Mouse (Mus musculus) left cerebral cortex, adult 11 months (tissue): ENCODE results near the gene Tlcd1.
"Not testable (repeated sequence)": the region's sequence is repeated elsewhere in the genome, so short reads cannot be mapped to it uniquely, and the experiment has no call there.

Experiments
- DNase-seq: peaks from one replicate; pipeline ENCODE4 v3.0.0; 2022; ENCODE audit warnings: low spot score

Tlcd1 gene

DNA sequence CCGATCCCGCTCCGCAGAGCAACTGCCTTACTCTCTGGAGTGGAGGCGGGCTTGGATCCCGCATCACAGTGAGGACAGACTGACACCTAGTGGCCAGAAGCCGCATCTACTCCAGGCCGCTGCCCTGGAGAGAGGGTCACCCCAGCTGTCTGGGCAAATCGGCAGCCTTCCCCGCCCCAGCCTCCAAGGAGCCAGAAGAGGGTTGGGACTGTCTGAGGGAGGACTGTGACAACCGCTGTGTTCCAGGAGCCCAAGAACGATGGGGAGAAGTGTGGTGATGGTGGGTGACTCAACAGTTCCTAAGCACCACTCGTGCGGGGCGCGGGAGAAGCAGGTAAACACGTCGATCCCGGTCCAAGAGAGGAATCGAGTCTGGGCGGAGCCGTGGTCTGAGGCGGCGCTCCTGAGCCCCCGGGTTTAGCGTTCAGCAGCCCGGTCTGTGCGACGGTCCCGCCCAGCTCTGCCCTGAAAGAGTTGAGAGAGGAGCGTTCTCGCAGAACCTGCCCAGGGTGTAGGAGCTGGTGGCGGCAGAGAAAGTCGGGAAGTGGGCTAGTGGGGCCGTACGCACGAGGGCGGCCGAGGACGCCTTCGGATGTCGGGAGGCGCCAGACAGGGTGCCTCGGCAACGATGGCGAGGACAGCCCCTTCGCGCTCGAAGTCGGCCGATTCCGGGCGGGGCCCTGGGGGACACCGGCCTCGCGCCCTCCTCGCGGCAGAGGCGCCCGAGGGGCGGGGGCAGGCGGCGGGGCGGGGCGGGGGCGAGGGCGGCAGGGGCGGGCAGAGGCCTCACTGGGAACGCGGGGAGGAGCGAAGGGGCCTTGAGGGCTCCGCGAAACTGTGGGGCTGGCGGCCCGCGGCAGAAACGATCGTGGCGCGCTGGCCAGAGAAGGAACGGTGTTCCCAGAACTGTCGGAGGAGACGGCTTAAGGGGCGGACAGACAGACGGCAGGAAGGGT lies 1.7 kb downstream of the Tlcd1 start:
- peak; percentile 90 for DNase-seq

DNA sequence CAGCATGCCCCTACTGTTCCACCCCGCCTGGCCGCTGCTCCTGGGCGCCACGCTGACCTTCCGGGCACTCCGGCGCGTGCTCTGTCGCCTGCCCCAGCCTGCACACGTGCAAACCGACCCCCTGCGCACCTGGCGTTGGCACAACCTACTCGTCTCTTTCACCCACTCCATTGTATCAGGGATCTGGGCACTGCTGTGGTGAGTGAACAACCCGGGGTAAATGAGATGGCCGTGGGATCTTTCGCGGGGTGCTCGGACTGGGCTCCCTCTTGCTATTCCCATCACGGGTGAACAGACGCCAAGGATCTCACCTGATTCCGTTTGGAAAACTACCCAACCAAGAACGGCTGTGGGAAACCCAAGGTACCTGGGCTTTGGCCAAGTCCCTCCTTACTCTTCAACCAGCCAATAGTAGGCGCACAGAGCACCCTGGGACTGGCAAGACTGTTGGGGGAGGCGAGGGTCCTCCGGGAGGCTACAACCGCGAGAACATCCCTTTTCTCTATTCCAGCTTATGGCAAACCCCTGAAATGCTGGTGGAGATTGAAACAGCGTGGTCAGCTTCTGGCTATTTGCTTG lies 2.4 kb downstream of the Tlcd1 start:
- no peak for DNase-seq

DNA sequence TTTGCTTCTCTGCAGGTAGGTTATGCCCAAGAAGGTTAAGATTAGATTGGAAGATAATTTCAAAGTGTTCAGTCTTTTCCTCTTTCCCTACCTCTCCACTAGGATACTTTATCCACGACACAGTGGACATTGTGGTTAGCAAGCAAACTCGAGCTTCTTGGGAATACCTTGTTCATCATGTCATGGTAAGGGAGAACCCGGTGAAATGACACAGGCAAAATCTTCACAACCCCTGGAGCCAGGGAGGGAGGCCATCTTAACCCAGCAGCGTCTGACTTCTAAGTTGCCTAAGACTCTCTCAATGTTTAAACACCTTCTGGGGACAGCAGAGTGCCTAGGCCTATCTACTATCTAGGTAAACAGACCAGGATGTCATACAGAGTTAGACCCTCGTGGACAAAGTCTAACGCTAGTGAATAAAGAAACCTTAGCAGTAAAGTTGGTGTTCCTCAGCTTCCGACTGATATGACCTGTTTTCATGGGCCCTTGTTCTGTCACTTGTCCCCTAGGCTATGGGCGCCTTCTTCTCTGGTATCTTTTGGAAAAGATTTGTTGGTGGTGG lies 3.0 kb downstream of the Tlcd1 start:
- no peak for DNase-seq

DNA sequence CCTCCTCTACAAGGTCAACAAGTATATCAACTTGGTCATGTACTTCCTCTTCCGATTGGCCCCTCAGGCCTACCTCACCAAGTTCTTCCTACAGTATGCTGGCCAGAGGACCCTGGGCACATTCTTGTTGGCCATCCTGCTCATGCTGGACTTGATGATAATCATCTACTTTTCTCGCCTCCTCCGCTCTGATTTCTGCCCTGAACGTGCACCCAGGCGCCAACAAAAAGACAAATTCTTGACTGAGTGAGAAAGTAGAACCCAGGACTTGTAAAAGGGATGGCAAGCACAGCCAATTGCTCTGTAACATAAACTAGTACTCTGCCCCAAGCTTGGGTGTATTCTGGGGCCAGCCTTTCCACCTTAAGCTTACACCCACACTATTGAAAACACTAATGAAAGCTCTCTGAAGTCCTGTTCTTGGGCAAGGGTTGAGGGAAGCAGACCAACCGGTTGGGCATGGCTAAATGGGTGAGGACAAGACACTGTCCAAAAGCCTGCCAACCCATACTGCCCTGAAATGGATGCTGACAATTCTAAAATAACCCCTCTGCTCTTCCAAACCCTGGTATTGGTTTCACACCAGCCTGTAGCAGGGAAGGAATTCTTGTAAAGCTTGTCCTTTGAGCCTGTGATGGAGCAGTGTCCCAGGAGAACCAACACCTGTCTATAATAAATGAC lies 3.7 kb downstream of the Tlcd1 start:
- no peak for DNase-seq

DNA sequence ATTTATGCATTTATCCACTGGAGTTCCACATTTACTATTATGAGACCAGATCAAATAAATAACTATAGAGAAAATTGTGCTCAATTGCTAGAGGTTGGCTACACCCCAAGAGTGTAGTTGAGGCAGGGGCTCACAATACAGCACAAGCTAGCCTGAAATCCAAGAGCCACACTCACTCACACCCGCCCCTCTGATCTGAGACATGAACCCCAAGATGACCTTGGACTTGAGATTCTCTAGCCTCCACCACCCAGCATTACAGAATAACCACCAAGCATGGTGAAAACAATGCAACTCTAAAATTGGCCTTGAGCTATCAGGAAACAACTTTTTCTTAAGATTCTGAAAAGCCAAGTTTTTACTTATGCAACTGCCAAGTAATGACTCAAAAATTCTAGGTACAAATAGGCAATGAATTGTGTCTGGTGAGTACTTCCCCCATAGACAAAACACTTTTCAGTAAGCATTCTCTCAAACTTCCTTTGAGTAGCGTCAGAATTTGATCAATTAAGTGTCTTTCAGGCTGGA lies 5.4 kb downstream of the Tlcd1 start:
- no peak for DNase-seq

DNA sequence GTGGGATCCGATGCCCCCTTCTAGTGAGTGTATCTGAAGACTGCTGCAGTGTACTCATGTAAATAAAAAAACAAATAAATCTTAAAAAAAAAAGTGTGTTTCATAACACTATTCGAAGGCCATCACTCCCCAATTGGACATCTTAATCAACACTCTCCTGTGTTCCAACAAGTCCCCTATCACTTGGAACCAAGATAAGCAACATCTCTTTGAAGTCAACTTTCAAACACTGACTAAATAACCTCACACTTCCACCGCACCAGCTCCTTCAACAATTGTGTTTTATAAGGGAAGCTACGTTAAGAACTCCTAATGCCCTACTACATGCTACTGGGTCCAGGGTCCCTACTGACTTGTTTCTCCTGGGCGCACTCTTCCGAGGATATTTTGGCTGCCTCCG lies 5.9 kb downstream of the Tlcd1 start:
- no peak for DNase-seq

DNA sequence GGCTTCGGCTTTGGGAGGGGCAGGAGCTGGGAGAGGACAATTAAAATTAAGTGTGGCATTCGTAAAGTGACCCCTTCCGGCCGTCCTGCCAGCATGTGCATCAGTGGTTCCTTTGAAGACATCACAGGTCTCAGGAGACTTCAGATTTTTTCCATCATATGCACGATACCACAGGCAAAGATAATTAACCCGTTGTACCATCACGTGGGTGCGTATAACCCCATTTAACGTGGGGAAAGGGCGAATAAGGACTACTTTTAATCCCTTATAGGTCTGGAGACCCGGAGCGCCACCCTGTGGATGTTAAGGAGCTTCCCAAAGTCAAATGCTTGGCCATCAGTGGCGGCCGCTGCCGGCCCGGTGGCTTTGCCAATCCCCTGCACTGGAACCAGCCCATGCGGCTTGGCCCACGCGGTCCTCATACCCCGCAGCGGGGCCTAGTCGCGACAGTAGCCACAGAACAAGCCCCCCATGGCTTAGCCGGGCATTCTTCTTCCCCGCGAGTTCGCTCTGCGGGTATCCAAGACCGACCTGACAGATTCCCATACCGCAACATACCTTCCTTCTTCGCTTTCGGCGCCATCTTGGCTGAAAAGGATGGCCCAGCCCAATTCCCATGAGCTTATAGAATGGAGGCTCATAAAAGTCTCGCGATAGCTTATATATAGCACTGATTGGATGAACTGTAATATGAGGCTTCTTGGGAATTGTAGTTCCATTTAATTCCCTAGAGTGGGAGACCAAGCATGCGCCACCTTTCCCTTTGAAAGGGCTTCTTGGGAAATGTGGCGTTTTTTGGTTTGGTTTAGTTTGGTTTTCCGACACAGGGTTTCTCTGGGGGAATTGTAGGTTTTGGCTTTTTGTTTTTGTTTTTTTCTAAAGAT lies 6.7 kb downstream of the Tlcd1 start, which contains the start of gene Rpl23a:
Gene Rpl23a, minus strand, starts transcription at position 624 of the 884 bp plus-strand sequence.
- DNase-seq: peak; percentile 89

DNA sequence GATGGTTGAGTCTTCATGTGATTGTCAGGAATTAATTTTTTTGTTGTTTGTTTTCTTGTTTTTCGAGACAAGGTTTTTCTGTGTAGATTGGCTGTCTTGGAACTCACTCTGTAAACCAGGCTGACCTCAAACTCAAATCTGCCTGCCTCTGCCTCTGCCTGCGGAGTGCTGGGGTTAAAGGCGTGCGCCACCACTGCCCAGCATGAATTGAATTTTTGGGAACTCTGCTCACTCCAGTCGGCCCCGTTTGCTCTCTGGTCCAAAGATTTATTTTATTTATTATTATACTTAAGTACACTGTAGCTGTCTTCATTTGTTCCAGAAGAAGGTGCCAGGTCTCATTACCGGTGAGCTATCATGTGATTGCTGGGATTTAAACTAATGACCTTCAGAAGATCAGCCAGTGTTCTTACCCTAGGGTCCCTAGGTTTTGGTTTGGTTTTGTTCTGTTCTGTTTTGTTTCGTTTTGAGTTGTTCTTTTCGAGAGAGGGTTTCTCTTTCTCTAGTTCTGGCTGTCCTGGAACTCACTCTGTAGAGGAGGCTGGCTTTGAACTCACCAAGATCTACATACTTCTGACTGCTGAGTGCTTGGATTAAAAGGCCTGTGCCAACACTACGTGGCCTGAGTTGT lies 7.5 kb downstream of the Tlcd1 start:
- DNase-seq: no peak

DNA sequence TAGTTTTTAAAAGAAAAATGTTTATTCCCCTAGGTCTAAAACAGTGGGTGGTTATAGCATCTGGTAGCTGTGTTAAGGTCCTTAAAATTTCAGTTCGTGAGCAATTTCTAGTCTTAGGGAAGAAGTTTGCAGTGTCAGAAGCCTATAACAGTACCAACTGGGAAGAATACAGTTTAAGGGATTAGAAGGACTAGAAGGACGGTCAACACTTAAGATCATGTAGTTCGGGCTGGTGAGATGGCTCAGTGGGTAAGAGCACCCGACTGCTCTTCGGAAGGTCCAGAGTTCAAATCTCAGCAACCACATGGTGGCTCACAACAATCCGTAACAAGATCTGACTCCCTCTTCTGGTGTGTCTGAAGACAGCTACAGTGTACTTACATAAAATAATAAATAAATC lies 8.2 kb downstream of the Tlcd1 start:
- DNase-seq: not testable (repeated sequence)

DNA sequence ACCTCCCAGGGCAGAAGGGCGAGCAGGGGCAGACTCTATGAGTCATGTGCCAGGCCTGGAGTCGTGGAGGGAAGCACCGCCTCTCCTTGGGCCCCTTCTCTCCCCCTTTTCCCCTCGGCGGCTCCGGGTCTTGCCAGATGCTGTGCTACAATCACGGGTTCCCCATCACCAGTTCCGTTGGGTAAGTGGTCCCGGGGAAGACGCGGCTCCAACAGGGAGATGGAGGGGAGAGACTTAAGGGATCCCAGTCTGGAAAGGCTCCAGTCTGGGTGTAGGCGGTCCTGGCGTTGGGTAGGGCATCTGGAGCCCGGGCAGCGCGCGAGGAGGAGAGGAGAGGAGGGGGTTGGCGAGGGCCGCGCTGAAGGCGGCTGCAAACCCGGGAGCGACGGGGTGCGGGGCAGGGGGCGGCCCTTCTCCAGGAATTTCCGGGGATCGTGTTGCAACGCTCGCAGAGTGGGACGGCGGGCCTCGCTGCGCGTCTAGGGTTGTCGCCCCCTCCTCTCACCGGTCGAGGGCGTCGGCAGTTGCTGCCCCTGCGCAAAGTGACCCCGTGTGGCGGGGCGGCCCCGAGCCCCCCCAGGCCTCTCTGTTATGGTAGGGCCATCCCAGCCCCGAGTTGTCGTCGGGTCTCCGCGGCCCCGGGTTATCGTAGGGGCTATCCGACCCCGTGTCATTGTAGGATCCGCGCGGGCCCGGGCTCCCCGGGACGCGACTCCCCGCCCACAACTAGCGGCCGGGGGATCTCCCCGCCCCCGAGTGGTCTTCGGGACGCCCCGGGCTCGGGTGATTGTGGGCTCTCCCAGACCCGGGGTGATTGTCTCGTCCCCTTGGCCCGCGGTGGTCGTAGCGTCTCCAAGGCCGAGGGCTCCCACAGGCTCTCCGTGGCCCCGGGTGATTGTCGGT lies 12.1 kb downstream of the Tlcd1 start, which contains the start of gene Rab34:
Gene Rab34, plus strand, starts transcription at position 100 of the 903 bp plus-strand sequence.
- DNase-seq: no peak

DNA sequence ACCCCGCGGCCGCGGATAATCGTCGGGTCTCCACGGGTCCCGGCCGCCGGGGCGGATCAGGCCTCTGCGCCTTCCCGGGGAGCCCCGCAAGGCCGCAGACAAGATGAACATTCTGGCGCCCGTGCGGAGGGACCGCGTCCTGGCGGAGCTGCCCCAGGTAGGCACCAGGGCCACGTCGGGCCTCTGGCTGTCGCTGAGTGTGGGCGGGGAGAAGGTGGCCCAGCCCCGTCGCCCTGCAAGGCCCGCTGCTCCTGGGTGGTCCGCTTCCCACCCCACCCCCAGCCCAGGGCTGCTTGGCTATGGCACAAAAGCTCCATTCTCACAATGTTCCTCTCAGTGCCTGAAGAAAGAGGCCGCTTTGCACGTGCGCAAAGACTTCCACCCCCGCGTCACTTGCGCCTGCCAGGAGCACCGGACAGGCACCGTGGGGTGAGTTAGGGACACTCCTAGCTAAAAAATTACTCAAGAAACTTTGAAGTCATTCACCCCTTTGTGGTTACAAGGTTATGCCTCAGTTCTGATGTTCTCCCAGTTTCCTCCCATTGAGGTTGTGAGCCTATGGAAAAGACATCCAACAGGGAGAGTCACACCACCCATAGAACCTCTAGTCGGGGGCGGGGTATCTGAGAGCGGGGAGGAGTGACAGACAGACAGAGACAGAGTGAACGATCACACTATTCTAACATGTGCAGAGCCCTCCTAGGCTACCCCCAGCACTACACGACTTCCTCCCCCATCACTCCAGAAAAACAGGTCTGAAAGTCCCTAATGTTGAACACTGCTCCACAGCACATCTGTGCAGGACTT lies 12.9 kb downstream of the Tlcd1 start:
- DNase-seq: no peak

DNA sequence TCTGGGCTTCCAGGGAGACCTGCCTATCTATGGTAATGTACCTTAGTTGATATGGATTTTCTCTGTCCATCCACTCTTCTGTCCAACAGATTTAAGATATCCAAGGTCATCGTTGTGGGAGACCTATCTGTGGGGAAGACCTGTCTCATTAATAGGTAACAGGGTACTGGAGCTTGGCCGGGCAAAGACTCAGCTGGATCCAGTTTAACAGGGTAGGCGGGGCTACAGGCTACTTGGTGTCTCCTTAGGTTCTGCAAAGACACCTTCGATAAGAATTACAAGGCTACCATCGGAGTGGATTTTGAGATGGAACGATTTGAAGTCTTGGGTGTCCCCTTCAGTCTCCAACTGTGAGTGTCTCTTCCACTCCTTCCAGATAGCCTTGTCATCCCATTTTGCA lies 13.5 kb downstream of the Tlcd1 start:
- no peak for DNase-seq

DNA sequence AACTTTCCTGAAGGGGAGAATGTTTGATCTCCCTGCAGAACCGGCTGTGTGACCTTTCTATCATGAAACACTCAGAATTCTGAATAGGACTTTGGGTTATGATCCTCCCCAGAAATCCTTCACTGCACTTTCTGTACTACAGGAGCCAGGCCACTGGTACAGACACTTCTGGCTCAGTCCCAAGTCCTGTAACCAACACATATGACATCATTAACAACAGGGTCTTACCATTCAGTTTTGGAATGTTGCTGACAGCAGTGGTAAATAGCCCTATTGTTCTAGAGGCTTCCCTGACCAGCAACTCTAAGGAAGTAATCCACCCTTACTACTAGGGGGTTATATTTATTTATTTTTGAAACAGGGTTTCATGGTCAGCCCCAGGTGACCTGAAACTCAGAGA lies 16.6 kb downstream of the Tlcd1 start, which contains the start of gene Proca1:
Gene Proca1, plus strand, starts transcription at position 280 of the 400 bp plus-strand sequence.
- DNase-seq: no peak

DNA sequence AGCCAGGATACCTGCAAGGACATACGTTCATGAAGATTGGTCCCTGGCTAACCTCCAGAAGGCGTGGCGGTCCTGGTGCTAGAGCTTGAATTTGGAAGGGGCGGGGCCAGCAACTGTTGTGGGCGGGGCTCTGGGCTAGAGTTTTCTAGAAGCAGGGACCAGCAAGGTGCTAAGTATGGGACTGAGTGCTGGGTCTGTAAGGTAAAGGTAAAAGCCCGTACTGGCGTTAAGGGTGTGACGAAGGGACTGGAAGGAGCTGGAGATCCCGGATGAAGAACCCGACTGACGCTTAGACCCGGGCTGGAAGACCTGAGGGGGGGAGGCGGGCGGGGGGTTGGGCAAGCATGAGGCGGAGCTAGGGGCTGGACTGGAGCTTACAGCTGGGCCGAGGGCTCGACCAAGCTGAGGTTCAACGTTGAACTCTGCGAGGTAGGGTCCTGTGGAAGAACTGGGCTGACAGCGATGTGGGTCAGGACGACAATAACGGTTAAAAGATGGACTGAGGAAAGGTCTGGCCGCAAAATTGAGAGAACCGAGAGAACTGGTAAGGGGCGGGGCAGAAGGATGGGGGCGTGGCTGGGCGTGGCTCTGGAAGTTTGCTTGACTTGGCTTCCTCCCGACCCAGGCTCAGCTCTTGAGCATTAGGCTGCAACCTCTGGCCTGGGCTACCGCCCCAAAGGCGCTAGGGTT lies 18.0 kb downstream of the Tlcd1 start:
- no peak for DNase-seq

DNA sequence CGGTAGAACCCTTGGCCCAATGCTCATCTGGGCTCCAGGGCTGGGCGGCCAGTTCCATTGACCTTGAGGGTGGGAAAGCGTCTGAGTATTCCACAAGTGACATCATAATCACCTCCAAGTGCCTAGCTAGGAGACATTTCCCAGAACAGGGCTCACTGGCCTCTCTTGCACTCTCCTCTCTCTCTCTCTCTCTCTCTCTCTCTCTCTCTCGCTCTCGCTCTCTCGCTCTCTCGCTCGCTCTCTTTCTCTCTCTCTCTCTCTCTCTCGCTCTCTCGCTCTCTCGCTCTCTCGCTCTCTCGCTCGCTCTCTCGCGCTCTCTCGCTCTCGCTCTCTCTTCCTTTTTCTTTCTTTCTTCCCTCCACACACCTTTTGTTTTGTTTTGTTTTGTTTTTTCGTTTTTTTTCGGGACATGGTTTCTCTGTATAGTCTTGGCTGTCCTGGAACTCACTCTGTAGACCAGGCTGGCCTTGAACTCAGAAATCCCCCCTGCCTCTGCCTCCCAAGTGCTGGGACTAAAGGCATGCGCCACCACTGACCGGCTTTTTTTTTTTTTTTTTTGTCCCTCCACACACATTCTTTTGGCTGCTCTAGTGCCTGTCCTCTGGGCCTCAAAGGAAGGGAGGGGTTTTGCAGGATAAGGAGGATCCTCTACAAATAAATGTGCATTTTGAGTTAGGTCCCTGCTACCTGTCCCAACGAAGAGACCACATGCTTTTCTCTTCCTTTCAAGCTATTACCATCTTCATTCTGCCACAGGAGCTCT lies 18.8 kb downstream of the Tlcd1 start:
- DNase-seq: no peak

DNA sequence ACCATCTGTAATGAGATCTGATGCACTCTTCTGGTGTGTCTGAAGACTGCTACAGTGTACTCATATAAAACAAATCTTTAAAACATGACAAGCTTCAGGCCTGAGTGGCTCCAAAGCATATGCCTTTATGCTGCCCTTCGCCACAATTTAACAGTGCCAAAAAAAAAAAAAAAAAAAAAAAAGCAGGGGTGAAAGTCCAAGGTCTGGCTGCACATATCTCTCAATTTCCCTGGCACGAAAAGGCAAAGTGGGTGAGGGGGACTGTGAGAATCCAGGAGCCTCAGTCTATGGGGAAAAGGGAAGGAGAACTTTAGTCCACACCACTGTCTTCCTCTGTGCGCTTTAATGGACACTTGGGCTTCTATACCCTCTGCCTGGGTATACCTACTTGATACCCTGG lies 25.9 kb downstream of the Tlcd1 start:
- DNase-seq: no peak

DNA sequence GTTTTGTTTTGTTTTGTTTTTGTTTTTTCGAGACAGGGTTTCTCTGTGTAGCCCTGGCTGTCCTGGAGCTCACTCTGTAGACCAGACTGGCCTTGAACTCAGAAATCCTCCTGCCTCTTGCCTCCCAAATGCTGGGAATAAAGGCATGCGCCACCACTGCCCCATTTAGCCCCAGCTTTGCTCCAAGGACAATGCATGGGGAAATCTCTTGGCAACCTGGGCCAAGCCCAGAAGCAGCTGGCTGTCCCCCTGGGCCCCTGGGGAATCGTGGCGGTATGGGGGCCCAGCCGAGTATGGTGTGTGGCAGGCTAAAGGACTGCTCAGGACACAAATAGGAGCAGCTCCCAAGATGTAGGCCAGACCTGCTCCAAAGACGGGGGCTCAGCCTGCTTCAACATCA lies 27.8 kb downstream of the Tlcd1 start:
- DNase-seq: no peak
